Mouse (Mus musculus) heart, embryonic 12.5 days (tissue): ENCODE measurements around the gene Grap2. TPM values are rescaled to one million over a fixed set of nuclear protein-coding genes. Genes with fewer than 3 reads are reported as not detected.

Experiments used
- ATAC-seq: fragments of 200-750 bp; cut with Nextera tagmentation; 2 replicates; pipeline ENCODE4 v1.8.0; 2017; ENCODE audit warnings: moderate TSS enrichment, moderate library complexity; ENCODE audit not compliant: insufficient number of reproducible peaks, low FRiP score
- H3K27ac ChIP-seq: fragments of 300-500 bp; sonication (generic); 2 replicates; pipeline ENCODE4 v1.5.1; 2016; ENCODE audit warnings: mild to moderate bottlenecking, moderate library complexity; ENCODE audit not compliant: poor library complexity, severe bottlenecking
- H3K27me3 ChIP-seq: fragments of 300-500 bp; sonication (generic); replicated peaks from 2 replicates; pipeline ENCODE4 v1.6.1; 2016; ENCODE audit warnings: mild to moderate bottlenecking, moderate library complexity
- H3K36me3 ChIP-seq: fragments of 300-500 bp; sonication (generic); 2 replicates; pipeline ENCODE4 v1.6.1; 2016; ENCODE audit warnings: mild to moderate bottlenecking, moderate library complexity
- H3K4me1 ChIP-seq: fragments of 300-500 bp; sonication (generic); replicated peaks from 2 replicates; pipeline ENCODE4 v1.6.1; 2016; ENCODE audit warnings: mild to moderate bottlenecking
- H3K4me2 ChIP-seq: fragments of 300-500 bp; sonication (generic); 2 replicates; pipeline ENCODE4 v1.6.1; 2016; ENCODE audit warnings: mild to moderate bottlenecking, moderate library complexity
- H3K4me3 ChIP-seq: fragments of 300-500 bp; sonication (generic); 2 replicates; pipeline ENCODE4 v1.5.1; 2016; ENCODE audit warnings: mild to moderate bottlenecking
- H3K9ac ChIP-seq: fragments of 300-500 bp; sonication (generic); 2 replicates; pipeline ENCODE4 v1.6.1; 2016; ENCODE audit warnings: mild to moderate bottlenecking, moderate library complexity
- H3K9me3 ChIP-seq: fragments of 300-500 bp; sonication (generic); replicated peaks from 2 replicates; pipeline ENCODE4 v1.6.1; 2016; ENCODE audit warnings: mild to moderate bottlenecking, moderate library complexity
- WGBS: fragments of 180-500 bp; shearing (Covaris S2); methylation state at CpG from one replicate; pipeline ENCODE4 v1.1.7; 2016; 5-methylcytosine and 5-hydroxymethylcytosine counted together
- polyA plus RNA-seq: library from polyadenylated mRNA; unstranded; fragments of >200 nt; fragmentation: Nextera tagmentation; extraction: Ambion mirVana; gene quantifications from 2 replicates; pipeline ENCODE4 v1.2.1, GENCODE M21; 2016

The Grap2 gene
- polyA plus RNA-seq, 1 experiment from 2014 or later, result 11.2 TPM

DNA sequence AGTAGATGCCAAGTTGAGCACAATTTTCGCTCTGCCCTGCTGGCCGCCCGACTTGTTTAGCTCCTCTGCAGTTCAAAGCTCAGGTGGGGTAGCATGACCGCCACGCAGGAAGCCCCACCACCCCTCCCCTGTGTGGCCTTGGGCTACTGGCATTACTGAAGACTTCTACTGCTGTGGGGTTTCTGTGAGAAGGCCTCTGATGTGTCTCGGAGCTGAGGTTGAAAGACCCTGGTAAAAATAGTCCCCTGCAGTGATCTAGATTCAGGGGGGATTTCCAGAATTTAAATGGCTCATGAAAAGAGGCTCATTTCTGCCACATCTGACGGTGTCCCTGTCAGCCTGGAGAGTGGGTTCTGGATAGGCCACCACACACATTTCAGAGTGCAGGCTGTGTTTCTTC, 30.1 kb downstream of the Grap2 start:
- H3K36me3 ChIP-seq, result no peaks in the 10 kb centered on the region
- no peak for ATAC-seq
- no peak overlapping the region for H3K9ac ChIP-seq
- no peak overlapping the region for H3K4me3 ChIP-seq
- no peaks in the 10 kb centered on the region for H3K27me3 ChIP-seq
- H3K27ac ChIP-seq, result no peak overlapping the region
- 69% methylated on average over 7 of the region's 7 CpGs for WGBS
- H3K9me3 ChIP-seq, result no peaks in the 10 kb centered on the region
- peaks cover 21% of the 10 kb centered on the region for H3K4me1 ChIP-seq
- H3K4me2 ChIP-seq, result no peak overlapping the region

DNA sequence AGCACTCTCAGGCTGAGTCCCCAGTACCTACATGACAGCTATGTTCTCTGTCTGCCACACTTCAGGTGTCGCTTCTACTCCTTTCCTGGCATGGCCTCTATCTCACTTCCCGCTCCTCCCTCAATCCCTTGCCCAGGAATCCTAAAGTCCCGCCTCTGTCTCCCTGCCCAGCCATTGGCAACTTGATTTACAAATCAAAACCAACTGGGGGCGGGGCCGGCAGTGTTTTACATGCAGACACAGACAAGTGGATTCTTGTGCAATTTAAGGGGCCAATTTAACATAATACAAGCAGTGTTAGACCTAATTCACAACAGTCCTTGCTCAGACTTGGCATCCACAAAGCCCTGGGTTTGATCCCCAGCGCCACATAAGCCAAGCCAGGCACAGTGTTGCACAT, 31.6 kb downstream of the Grap2 start:
- 89% methylated on average over 6 of the region's 6 CpGs for WGBS
- no peak for ATAC-seq
- H3K27me3 ChIP-seq, result no peaks in the 10 kb centered on the region

DNA sequence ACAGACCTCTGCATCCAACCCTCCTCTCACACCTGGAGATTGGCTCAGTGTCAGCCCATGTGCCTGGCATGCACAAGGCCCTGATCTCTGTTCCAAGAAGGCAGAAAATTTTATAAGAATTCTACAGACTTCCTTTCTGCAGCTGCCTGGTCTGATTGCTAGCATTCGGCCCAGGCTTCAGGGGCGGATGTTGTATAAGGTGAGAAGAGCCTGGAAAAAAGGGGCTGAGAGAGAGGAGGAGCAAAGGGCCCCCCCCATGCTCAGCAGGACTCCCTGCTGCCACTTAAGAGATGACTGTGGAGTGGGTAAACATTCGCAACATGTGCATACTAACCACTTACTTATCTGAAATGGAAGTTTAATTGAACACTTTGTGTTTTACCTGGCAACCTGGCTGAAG, 35.6 kb downstream of the Grap2 start:
- Histone ChIP-seq H3K9ac (no peak overlapping the region), H3K36me3 (no peaks in the 10 kb centered on the region), H3K27me3 (no peaks in the 10 kb centered on the region), H3K4me1 (no peaks in the 10 kb centered on the region), H3K4me3 (no peak overlapping the region), H3K4me2 (no peak overlapping the region), H3K27ac (no peak overlapping the region), H3K9me3 (no peaks in the 10 kb centered on the region)
- 71% methylated on average over 3 of the region's 3 CpGs for WGBS
- no peak for ATAC-seq

More for the DNA sequence above, 31.6 kb downstream of the Grap2 start:
- peaks cover 17% of the 10 kb centered on the region for H3K4me1 ChIP-seq
- H3K9ac ChIP-seq, result no peak overlapping the region
- H3K9me3 ChIP-seq, result no peaks in the 10 kb centered on the region
- H3K27ac ChIP-seq, result no peak overlapping the region
- H3K4me2 ChIP-seq, result no peak overlapping the region
- H3K4me3 ChIP-seq, result no peak overlapping the region
- no peaks in the 10 kb centered on the region for H3K36me3 ChIP-seq

DNA sequence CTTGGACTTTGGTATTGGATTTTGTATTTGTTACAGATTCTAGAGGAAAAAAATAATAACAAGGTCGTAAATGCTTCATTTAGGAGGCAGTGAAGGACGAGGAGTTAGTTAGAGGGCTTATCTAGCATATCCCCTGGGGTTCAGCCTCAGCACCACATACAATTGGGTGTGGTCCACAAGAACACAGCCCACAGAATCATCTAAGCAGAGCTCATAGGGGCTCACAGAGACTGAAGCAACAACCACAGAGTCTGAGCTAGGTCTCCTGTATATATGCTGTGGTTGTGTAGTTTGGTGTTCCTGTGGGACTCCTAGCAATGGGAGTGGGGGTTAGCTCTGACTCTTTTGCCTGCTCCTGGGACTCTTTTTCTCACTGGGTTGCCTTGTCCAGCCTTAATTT, 37.9 kb downstream of the Grap2 start:
- 63% methylated on average over 2 of the region's 2 CpGs for WGBS

DNA sequence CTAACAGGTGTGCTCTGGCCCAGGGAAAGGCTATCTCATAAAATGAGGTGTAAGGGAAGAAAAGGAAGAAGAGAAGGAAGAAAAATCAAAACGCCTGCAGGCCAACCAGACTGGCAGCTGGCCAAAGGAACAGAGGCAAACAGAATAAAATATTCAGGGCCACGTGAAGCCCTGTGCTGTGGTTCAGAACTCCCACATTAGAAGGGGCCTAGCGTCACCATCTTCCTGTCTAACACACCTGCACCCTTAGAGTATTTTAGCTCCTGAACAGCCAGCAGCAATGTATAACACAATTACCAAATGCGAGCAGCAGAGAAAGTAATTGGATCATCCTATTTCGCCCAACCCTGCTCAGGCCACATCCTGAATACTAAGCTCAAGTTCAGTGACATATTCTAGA, 39.1 kb downstream of the Grap2 start:
- H3K36me3 ChIP-seq, result no peaks in the 10 kb centered on the region
- peaks cover 12% of the 10 kb centered on the region for H3K4me1 ChIP-seq
- H3K4me3 ChIP-seq, result no peak overlapping the region
- no peak overlapping the region for H3K9ac ChIP-seq
- H3K27ac ChIP-seq, result no peak overlapping the region
- no peaks in the 10 kb centered on the region for H3K9me3 ChIP-seq
- WGBS, result 70% methylated on average over 5 of the region's 5 CpGs
- peaks cover 8% of the 10 kb centered on the region for H3K27me3 ChIP-seq
- ATAC-seq, result no peak
- H3K4me2 ChIP-seq, result no peak overlapping the region

More for the DNA sequence above, 37.9 kb downstream of the Grap2 start:
- Histone ChIP-seq H3K4me1 (peaks cover 3% of the 10 kb centered on the region), H3K4me2 (no peak overlapping the region), H3K36me3 (no peaks in the 10 kb centered on the region), H3K27me3 (no peaks in the 10 kb centered on the region), H3K4me3 (no peak overlapping the region), H3K9ac (no peak overlapping the region), H3K27ac (no peak overlapping the region), H3K9me3 (no peaks in the 10 kb centered on the region)
- ATAC-seq, result no peak

DNA sequence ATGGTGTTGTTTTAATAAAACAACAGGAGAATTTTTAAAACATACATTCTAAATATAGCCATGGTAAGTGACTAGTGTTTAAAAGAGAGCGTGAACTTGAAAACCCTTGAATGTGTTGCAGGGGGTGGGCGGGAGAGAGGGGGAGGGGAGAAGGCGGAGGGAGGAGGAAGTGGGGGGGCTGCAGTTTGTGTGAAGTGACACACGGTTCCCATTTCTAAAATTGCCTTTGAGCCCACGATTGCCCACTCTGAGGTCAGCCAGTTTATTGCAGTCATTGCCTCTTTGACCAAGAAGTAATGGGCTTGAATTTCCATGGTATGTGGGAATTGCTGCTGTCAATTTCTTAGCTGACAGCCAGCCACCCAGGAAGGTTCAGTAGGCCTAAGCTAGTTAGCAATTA, 41.5 kb downstream of the Grap2 start:
- Histone ChIP-seq H3K27ac (no peak overlapping the region), H3K4me2 (no peak overlapping the region), H3K27me3 (peaks cover 18% of the 10 kb centered on the region), H3K4me3 (no peak overlapping the region), H3K9me3 (no peaks in the 10 kb centered on the region), H3K36me3 (no peaks in the 10 kb centered on the region), H3K4me1 (peaks cover 12% of the 10 kb centered on the region), H3K9ac (no peak overlapping the region)
- WGBS, result 66% methylated on average over 5 of the region's 5 CpGs
- ATAC-seq, result no peak

DNA sequence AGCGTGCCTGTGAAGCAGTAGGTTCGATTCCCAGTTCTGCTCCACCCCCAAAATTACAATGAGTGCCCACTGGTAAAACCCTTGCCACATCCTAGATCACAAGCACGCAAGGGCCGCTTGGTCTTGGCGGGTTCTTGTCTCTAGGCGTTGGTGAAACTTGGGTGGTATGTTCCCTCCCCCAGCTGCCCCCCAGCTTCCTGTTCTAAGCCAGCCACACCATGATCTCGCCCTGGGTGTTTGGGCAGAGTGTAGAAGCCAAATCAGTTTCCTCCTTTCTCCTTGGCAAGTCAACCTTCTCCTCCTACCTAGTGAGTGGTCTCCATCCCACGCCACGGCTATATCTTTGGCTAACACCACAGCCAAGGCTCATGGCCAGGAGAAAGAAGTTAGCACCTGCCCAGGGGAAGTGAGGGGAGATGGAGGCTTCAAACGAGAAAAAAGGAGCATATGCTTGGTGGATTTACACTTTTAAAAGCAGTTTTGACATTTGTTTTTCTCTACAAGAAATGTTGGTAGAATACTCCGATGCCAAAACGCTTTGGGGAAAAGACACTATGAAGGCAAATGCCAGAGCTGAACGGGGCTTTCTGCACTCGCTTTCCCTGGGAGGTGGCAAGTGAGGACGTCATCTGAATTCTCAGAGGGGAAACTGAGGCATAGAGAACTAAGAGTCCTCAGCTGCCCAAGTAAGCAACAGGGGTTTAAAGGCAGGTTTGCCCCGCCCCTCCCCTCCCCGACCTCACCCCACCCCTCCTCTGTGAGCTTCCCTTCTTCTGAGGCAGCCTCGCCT, 42.3 kb downstream of the Grap2 start:
- no peak overlapping the region for H3K9ac ChIP-seq
- H3K27me3 ChIP-seq, result peaks cover 18% of the 10 kb centered on the region
- WGBS, result 64% methylated on average over 18 of the region's 18 CpGs
- H3K9me3 ChIP-seq, result no peaks in the 10 kb centered on the region
- no peak for ATAC-seq
- no peak overlapping the region for H3K4me2 ChIP-seq
- H3K4me3 ChIP-seq, result no peak overlapping the region
- H3K36me3 ChIP-seq, result no peaks in the 10 kb centered on the region
- no peak overlapping the region for H3K27ac ChIP-seq
- H3K4me1 ChIP-seq, result peaks cover 12% of the 10 kb centered on the region

DNA sequence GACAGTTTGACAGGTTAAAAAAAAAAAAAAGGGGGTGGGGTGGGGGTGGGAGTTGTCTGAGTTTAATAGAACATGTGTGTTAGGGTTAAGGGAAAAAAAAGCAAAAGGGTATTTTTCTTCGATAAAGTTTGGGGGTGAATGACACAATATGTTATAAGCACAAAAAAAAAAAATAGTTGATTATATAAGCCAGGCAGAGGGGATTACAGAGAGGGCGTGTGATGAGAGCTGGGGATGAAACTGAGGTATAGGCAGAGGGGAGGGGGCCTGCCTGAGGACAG, 42.8 kb downstream of the Grap2 start:
- Histone ChIP-seq H3K4me1 (peaks cover 12% of the 10 kb centered on the region), H3K4me3 (no peak overlapping the region), H3K36me3 (no peaks in the 10 kb centered on the region), H3K27ac (no peak overlapping the region), H3K27me3 (peaks cover 18% of the 10 kb centered on the region), H3K4me2 (peak overlapping the region; percentile 51; the same call in 1 of the 2 replicates), H3K9me3 (no peaks in the 10 kb centered on the region), H3K9ac (no peak overlapping the region)
- ATAC-seq, result no peak
- WGBS, result 49% methylated on average over 2 of the region's 2 CpGs

DNA sequence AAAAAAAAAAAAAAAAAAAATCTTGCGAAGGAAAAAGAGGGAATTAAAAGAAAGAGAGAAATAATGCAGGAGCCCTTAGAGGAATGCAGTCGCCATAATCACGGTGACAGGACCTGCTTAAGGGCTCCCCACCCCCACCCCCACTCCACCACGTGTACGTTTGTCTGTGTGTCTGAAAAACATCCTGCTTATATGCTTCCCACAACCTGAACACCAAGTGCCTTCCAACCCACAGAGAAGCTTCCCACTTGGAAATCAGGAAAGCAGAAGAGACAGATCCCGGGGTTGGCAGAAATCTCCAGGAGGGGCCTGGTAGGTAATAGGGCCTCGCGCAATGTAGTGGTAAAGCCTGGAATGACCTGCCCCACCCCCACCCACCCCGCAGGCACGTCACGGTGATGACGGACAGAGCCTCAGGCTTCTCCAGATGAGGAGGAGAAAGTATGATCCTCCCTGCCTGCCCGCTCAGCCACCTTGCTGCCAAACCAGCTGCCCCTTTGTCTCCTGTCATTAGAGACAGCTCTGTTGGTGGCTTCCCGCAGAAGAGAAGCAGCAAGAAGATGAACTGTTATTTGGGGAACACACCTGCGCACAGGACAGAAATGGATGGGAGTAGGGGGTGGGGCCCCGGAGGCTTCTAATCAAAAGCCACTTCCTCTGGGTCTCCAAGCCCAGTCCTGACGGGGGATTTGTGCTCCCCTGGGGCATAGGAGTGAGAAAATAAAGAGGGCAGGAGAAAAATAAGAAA, 43.4 kb downstream of the Grap2 start:
- peak overlapping the region; percentile 50; the same call in 1 of the 2 replicates for H3K9ac ChIP-seq
- H3K9me3 ChIP-seq, result no peaks in the 10 kb centered on the region
- WGBS, result 8% methylated on average over 17 of the region's 17 CpGs
- H3K27ac ChIP-seq, result no peak overlapping the region
- H3K36me3 ChIP-seq, result no peaks in the 10 kb centered on the region
- H3K4me2 ChIP-seq, result peak overlapping the region; percentile 51
- no peak overlapping the region for H3K4me3 ChIP-seq
- peaks cover 12% of the 10 kb centered on the region for H3K4me1 ChIP-seq
- ATAC-seq, result peak; percentile 73
- peaks cover 18% of the 10 kb centered on the region for H3K27me3 ChIP-seq

DNA sequence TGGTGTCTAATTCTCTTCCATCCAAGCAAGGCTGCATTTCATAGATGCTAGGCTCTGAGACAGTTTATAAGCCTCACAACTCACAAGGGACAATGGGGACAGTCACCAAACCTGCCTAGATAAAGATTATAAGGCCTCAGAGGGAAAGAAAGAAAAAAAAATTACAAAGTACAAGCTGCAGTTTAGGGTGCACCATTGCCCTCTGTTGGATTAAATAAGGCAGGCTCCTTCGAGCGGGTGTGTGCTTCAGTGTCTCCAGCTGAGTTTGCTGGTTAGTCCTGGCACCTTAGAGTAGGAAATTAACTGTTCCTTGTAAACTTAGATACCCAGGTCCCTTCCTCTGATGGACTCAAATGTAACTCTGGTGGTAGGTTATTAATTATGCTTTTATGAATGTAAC, 45.4 kb downstream of the Grap2 start:
- Histone ChIP-seq H3K27me3 (peaks cover 18% of the 10 kb centered on the region), H3K36me3 (no peaks in the 10 kb centered on the region), H3K4me3 (no peak overlapping the region), H3K4me1 (peaks cover 28% of the 10 kb centered on the region), H3K27ac (no peak overlapping the region), H3K9ac (no peak overlapping the region), H3K9me3 (no peaks in the 10 kb centered on the region), H3K4me2 (no peak overlapping the region)
- WGBS, result 64% methylated on average over 2 of the region's 2 CpGs
- ATAC-seq, result no peak

DNA sequence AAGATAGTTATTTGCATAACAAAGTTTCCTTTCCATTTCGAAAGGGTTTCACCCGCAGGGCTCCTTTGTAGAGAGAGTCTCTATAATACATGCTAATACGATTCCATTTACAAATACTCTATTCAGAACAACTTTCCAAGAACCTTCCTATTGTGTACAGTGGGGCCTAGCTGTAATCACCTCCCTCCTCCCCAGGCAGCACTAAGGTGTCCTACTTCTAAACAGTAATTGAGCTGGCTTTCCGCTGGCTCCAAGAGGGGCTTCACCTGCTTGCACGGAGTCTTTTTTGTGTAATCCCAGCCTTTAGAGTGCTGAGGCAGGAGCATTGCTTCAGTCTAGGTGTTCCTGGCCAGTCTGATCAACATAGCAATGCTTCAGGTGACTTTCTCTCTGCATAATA, 46.8 kb downstream of the Grap2 start:
- no peak overlapping the region for H3K27ac ChIP-seq
- WGBS, result 80% methylated on average over 5 of the region's 5 CpGs

More for the DNA sequence above, 46.8 kb downstream of the Grap2 start:
- Histone ChIP-seq H3K9ac (no peak overlapping the region), H3K4me3 (no peak overlapping the region), H3K4me2 (no peak overlapping the region), H3K4me1 (peaks cover 38% of the 10 kb centered on the region), H3K36me3 (no peaks in the 10 kb centered on the region), H3K9me3 (no peaks in the 10 kb centered on the region), H3K27me3 (peaks cover 18% of the 10 kb centered on the region)
- ATAC-seq, result no peak
